Mouse (Mus musculus) kidney, embryonic 16.5 days (tissue): ENCODE results near the gene Nat14. TPM values are rescaled to one million over a fixed set of nuclear protein-coding genes. Genes with fewer than 3 reads are reported as not detected.
A peak's percentile ranks its signal among the peaks of the same experiment; 100 is the strongest.

Experiments
- ATAC-seq: fragments of 200-750 bp; cut with Nextera tagmentation; 2 replicates; pipeline ENCODE4 v1.8.0; 2017; ENCODE audit warnings: moderate TSS enrichment; ENCODE audit not compliant: low FRiP score, low TSS enrichment
- H3K27ac ChIP-seq: fragments of 300-500 bp; sonication (generic); 2 replicates; pipeline ENCODE4 v1.5.1; 2014; ENCODE audit warnings: low read length
- H3K27me3 ChIP-seq: fragments of 300-500 bp; sonication (generic); 2 replicates; pipeline ENCODE4 v1.6.1; 2014; ENCODE audit warnings: low read length, control low read depth, mixed read lengths; ENCODE audit not compliant: insufficient read depth
- H3K36me3 ChIP-seq: fragments of 300-500 bp; sonication (generic); 2 replicates; pipeline ENCODE4 v1.6.1; 2014; ENCODE audit warnings: low read length, control low read depth, mixed read lengths; ENCODE audit not compliant: insufficient read depth
- H3K4me1 ChIP-seq: fragments of 300-500 bp; sonication (generic); 2 replicates; pipeline ENCODE4 v1.6.1; 2014; ENCODE audit warnings: low read length, control low read depth, mixed read lengths; ENCODE audit not compliant: insufficient read depth
- H3K4me2 ChIP-seq: fragments of 300-500 bp; sonication (generic); replicated peaks from 2 replicates; pipeline ENCODE4 v1.6.1; 2014; ENCODE audit warnings: low read depth, low read length
- H3K4me3 ChIP-seq: fragments of 300-500 bp; sonication (generic); 2 replicates; pipeline ENCODE4 v1.5.1; 2014; ENCODE audit warnings: mild to moderate bottlenecking, low read length
- H3K9ac ChIP-seq: fragments of 300-500 bp; sonication (generic); replicated peaks from 2 replicates; pipeline ENCODE4 v1.6.1; 2014; ENCODE audit warnings: low read length
- H3K9me3 ChIP-seq: fragments of 300-500 bp; sonication (generic); 2 replicates; pipeline ENCODE4 v1.6.1; 2016; ENCODE audit warnings: low read length, control low read depth
- WGBS: fragments of 180-500 bp; shearing (Covaris S2); extraction: QIAGEN DNeasy Blood & Tissue Kit; methylation state at CpG from one replicate; pipeline ENCODE4 v1.1.7; 2014; 5-methylcytosine and 5-hydroxymethylcytosine counted together
- polyA plus RNA-seq: library from polyadenylated mRNA; unstranded; fragments of >200 nt; fragmentation: Nextera tagmentation; extraction: Ambion mirVana; gene quantifications from 2 replicates; pipeline ENCODE4 v1.2.1, GENCODE M21; 2015

Nat14 gene
- polyA plus RNA-seq, 1 experiment from 2014 or later, result 5.8 TPM

- Histone ChIP-seq H3K9me3 (no peaks in the 10 kb centered on the region), H3K9ac (no peak overlapping the region), H3K27ac (no peak overlapping the region), H3K36me3 (no peaks in the 10 kb centered on the region), H3K4me2 (no peak overlapping the region), H3K4me1 (no peaks in the 10 kb centered on the region), H3K27me3 (no peaks in the 10 kb centered on the region), H3K4me3 (no peak overlapping the region)
- WGBS, result 21% methylated on average over 9 of the region's 9 CpGs
- peak; percentile 55; the same call in 1 of the 2 replicates for ATAC-seq
Observed at GRCm38 (mm10) chr7:4940068-4940479, 18.2 kb downstream of the Nat14 start.

GRCm38 (mm10) chr7:4942673-4943072, 20.8 kb downstream of the Nat14 start:
- no peak overlapping the region for H3K4me3 ChIP-seq
- H3K4me1 ChIP-seq, result no peaks in the 10 kb centered on the region
- H3K27me3 ChIP-seq, result no peaks in the 10 kb centered on the region
- WGBS, result 51% methylated on average over 5 of the region's 5 CpGs
- no peak overlapping the region for H3K4me2 ChIP-seq
- no peak overlapping the region for H3K27ac ChIP-seq
- no peak overlapping the region for H3K9ac ChIP-seq
- H3K9me3 ChIP-seq, result no peaks in the 10 kb centered on the region
- ATAC-seq, result no peak
- H3K36me3 ChIP-seq, result no peaks in the 10 kb centered on the region

- H3K9ac ChIP-seq, result no peak overlapping the region
- H3K4me3 ChIP-seq, result peak overlapping the region; percentile 36
- ATAC-seq, result peak; percentile 77
- H3K27me3 ChIP-seq, result no peaks in the 10 kb centered on the region
- H3K4me1 ChIP-seq, result no peaks in the 10 kb centered on the region
- no peaks in the 10 kb centered on the region for H3K9me3 ChIP-seq
- H3K36me3 ChIP-seq, result no peaks in the 10 kb centered on the region
- WGBS, result 19% methylated on average over 15 of the region's 15 CpGs
- H3K4me2 ChIP-seq, result peak overlapping the region; percentile 54
- no peak overlapping the region for H3K27ac ChIP-seq
Observed at GRCm38 (mm10) chr7:4943223-4943815, 21.5 kb downstream of the Nat14 start.

GRCm38 (mm10) chr7:4947855-4948254, 26.0 kb downstream of the Nat14 start:
- WGBS, result 32% methylated on average over 2 of the region's 2 CpGs
- no peaks in the 10 kb centered on the region for H3K27me3 ChIP-seq
- no peak overlapping the region for H3K27ac ChIP-seq
- H3K9ac ChIP-seq, result no peak overlapping the region
- no peak for ATAC-seq
- H3K4me3 ChIP-seq, result no peak overlapping the region
- H3K4me2 ChIP-seq, result no peak overlapping the region
- no peaks in the 10 kb centered on the region for H3K36me3 ChIP-seq
- H3K9me3 ChIP-seq, result no peaks in the 10 kb centered on the region
- no peaks in the 10 kb centered on the region for H3K4me1 ChIP-seq

GRCm38 (mm10) chr7:4948386-4948785, 26.6 kb downstream of the Nat14 start:
- Histone ChIP-seq H3K27ac (no peak overlapping the region), H3K4me1 (no peaks in the 10 kb centered on the region), H3K36me3 (no peaks in the 10 kb centered on the region), H3K9me3 (no peaks in the 10 kb centered on the region), H3K9ac (no peak overlapping the region), H3K4me3 (no peak overlapping the region), H3K4me2 (no peak overlapping the region), H3K27me3 (no peaks in the 10 kb centered on the region)
- 60% methylated on average over 6 of the region's 6 CpGs for WGBS
- no peak for ATAC-seq

GRCm38 (mm10) chr7:4950561-4951342, 28.9 kb downstream of the Nat14 start:
- H3K4me3 ChIP-seq, result no peak overlapping the region
- no peak for ATAC-seq
- WGBS, result 83% methylated on average over 19 of the region's 19 CpGs

GRCm38 (mm10) chr7:4953815-4954445, 32.1 kb downstream of the Nat14 start:
- no peaks in the 10 kb centered on the region for H3K36me3 ChIP-seq
- no peak overlapping the region for H3K27ac ChIP-seq
- ATAC-seq, result no peak; the same call in 1 of the 2 replicates

More at GRCm38 (mm10) chr7:4950561-4951342, 28.9 kb downstream of the Nat14 start:
- Histone ChIP-seq H3K4me2 (no peak overlapping the region), H3K36me3 (no peaks in the 10 kb centered on the region), H3K9me3 (no peaks in the 10 kb centered on the region), H3K9ac (no peak overlapping the region), H3K27me3 (no peaks in the 10 kb centered on the region), H3K4me1 (no peaks in the 10 kb centered on the region), H3K27ac (no peak overlapping the region)

GRCm38 (mm10) chr7:4957361-4957760, 35.5 kb downstream of the Nat14 start:
- WGBS, result 77% methylated on average over 10 of the region's 10 CpGs
- H3K4me3 ChIP-seq, result no peak overlapping the region
- H3K27me3 ChIP-seq, result no peaks in the 10 kb centered on the region
- no peaks in the 10 kb centered on the region for H3K9me3 ChIP-seq
- no peak for ATAC-seq
- H3K36me3 ChIP-seq, result no peaks in the 10 kb centered on the region
- no peak overlapping the region for H3K9ac ChIP-seq
- no peak overlapping the region for H3K27ac ChIP-seq
- no peak overlapping the region for H3K4me2 ChIP-seq
- no peaks in the 10 kb centered on the region for H3K4me1 ChIP-seq

More at GRCm38 (mm10) chr7:4953815-4954445, 32.1 kb downstream of the Nat14 start:
- Histone ChIP-seq H3K4me3 (no peak overlapping the region), H3K4me2 (no peak overlapping the region), H3K9ac (no peak overlapping the region), H3K9me3 (no peaks in the 10 kb centered on the region), H3K4me1 (no peaks in the 10 kb centered on the region), H3K27me3 (no peaks in the 10 kb centered on the region)
- 20% methylated on average over 10 of the region's 10 CpGs for WGBS

GRCm38 (mm10) chr7:4963527-4963926, 41.7 kb downstream of the Nat14 start:
- Histone ChIP-seq H3K36me3 (no peaks in the 10 kb centered on the region), H3K4me2 (no peak overlapping the region), H3K4me3 (no peak overlapping the region), H3K27me3 (no peaks in the 10 kb centered on the region), H3K4me1 (no peaks in the 10 kb centered on the region), H3K9me3 (no peaks in the 10 kb centered on the region), H3K27ac (no peak overlapping the region), H3K9ac (no peak overlapping the region)
- ATAC-seq, result no peak
- WGBS, result 68% methylated on average over 5 of the region's 5 CpGs

- Histone ChIP-seq H3K4me2 (peak within 1 kb of the TSS; percentile 45), H3K27ac (no peak within 1 kb of the TSS), H3K27me3 (no peaks in the 10 kb centered on the region), H3K36me3 (no peaks in the 10 kb centered on the region), H3K9me3 (no peaks in the 10 kb centered on the region), H3K4me1 (no peaks in the 10 kb centered on the region), H3K9ac (peak within 1 kb of the TSS; percentile 47; the same call in 1 of the 2 replicates), H3K4me3 (no peak within 1 kb of the TSS)
- peak; percentile 91 for ATAC-seq
- 4% methylated on average over 10 of the region's 10 CpGs for WGBS
Observed at GRCm38 (mm10) chr7:4964272-4964671, 42.4 kb downstream of the Nat14 start, which contains the start of gene Sbk2. Gene Sbk2, minus strand, starts transcription at chr7:4964406.
